Mouse (Mus musculus): ENCODE measurements around the gene Gm43518. TPM values are rescaled to one million over a fixed set of nuclear protein-coding genes. Genes with fewer than 3 reads are reported as not detected.

Gm43518 gene
- total and polyA plus RNA-seq, 3 experiments = 2.1 to 3.6 TPM; not detected in 1

- TF ChIP-seq TAL1 (IDR thresholded peaks at IDR 0.05; ENCODE audit: low read length) = no peak
- TF ChIP-seq SMC3 (IDR thresholded peaks at IDR 0.05; ENCODE audit: low read depth, low read length) = no peak
- TF ChIP-seq POLR2A (IDR thresholded peaks at IDR 0.05; ENCODE audit: control insufficient read depth in 1 of 2, insufficient read depth in 1 of 2, low read depth in 1 of 2, low read length in 2 of 2, poor library complexity in 1 of 2) = no peak
- TF ChIP-seq SIN3A (IDR thresholded peaks at IDR 0.05; ENCODE audit: low read length) = no peak
- TF ChIP-seq MXI1 (IDR thresholded peaks at IDR 0.05; ENCODE audit: low read depth, low read length) = no peak
- no peak for TF ChIP-seq CHD1 (IDR thresholded peaks at IDR 0.05; ENCODE audit: low read depth, low read length)
- TF ChIP-seq USF1 (IDR thresholded peaks at IDR 0.05; ENCODE audit: low read depth, low read length) = no peak
- no peaks in the 10 kb centered on the region for H3K79me2 ChIP-seq (ENCODE audit: control insufficient read depth, insufficient read depth, low read length, poor library complexity)
- no peak overlapping the region for H3K27ac ChIP-seq (ENCODE audit: control insufficient read depth, low read depth, low read length)
- H3K36me3 ChIP-seq (ENCODE audit: control insufficient read depth in 1 of 2, insufficient read depth in 2 of 2, low read length in 2 of 2) = peaks cover 0 to 3% of the 10 kb centered on the region in 2 experiments; a peak in 2 of 4 replicates
- DNase-seq (ENCODE audit: low read depth, low spot score) = no peak
- no peaks in the 10 kb centered on the region for H3K9me3 ChIP-seq (replicated peaks; ENCODE audit: insufficient read depth, low read length)
- no peaks in the 10 kb centered on the region for H3K27me3 ChIP-seq (ENCODE audit: control insufficient read depth in 1 of 2, insufficient read depth in 2 of 2, low read length in 2 of 2)
- H3K4me1 ChIP-seq (ENCODE audit: control insufficient read depth in 1 of 2, insufficient read depth in 2 of 2, low read length in 2 of 2) = no peaks in the 10 kb centered on the region
- H3K4me3 ChIP-seq (ENCODE audit: control insufficient read depth in 1 of 2, insufficient read depth in 1 of 2, low read depth in 2 of 2, low read length in 2 of 2) = no peak overlapping the region
- H3K9ac ChIP-seq (ENCODE audit: control insufficient read depth, low read depth, low read length, poor library complexity, severe bottlenecking) = no peak overlapping the region
Observed at GRCm38 (mm10) chr5:123960129-123960528, 32.9 kb downstream of the Gm43518 start.

DNA sequence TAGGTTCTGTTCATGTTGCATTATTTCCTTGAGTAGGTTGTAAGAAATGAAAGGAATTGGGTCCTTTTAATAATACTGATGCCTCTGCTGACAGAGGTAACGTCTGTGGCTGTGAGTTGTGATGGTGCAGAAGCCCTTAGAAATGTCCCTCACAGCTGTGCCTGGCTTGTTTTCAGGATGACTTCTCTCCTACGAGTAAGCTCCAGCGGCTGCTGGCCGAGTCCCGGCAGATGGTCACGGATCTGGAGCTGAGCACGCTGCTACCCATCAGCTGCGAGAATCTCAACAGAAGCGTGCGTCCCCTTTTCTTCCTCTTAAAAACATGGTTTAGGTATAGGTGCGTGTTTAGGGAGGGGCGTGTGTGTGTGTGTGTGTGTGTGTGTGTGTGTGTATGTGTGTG lies 33.8 kb downstream of the Gm43518 start:
- DNase-seq (ENCODE audit: low read depth, low spot score) = no peak
- Histone ChIP-seq H3K36me3 (ENCODE audit: control insufficient read depth in 1 of 2, insufficient read depth in 2 of 2, low read length in 2 of 2) (no peaks in the 10 kb centered on the region; a peak in 2 of 4 replicates), H3K79me2 (ENCODE audit: control insufficient read depth, insufficient read depth, low read length, poor library complexity) (no peaks in the 10 kb centered on the region), H3K9ac (ENCODE audit: control insufficient read depth, low read depth, low read length, poor library complexity, severe bottlenecking) (no peak overlapping the region), H3K27me3 (ENCODE audit: control insufficient read depth in 1 of 2, insufficient read depth in 2 of 2, low read length in 2 of 2) (no peaks in the 10 kb centered on the region), H3K4me3 (ENCODE audit: control insufficient read depth in 1 of 2, insufficient read depth in 1 of 2, low read depth in 2 of 2, low read length in 2 of 2) (no peak overlapping the region), H3K27ac (ENCODE audit: control insufficient read depth, low read depth, low read length) (no peak overlapping the region), H3K4me1 (ENCODE audit: control insufficient read depth in 1 of 2, insufficient read depth in 2 of 2, low read length in 2 of 2) (no peaks in the 10 kb centered on the region), H3K9me3 (replicated peaks; ENCODE audit: insufficient read depth, low read length) (no peaks in the 10 kb centered on the region)
- no peak for TF ChIP-seq GATA1 (IDR thresholded peaks at IDR 0.05; ENCODE audit: low read depth, low read length)

- DNase-seq (ENCODE audit: low read depth, low spot score) = no peak
- Histone ChIP-seq H3K9me3 (replicated peaks; ENCODE audit: insufficient read depth, low read length) (no peaks in the 10 kb centered on the region), H3K79me2 (ENCODE audit: control insufficient read depth, insufficient read depth, low read length, poor library complexity) (no peaks in the 10 kb centered on the region), H3K27me3 (ENCODE audit: control insufficient read depth in 1 of 2, insufficient read depth in 2 of 2, low read length in 2 of 2) (no peaks in the 10 kb centered on the region), H3K4me3 (ENCODE audit: control insufficient read depth in 1 of 2, insufficient read depth in 1 of 2, low read depth in 2 of 2, low read length in 2 of 2) (no peak overlapping the region), H3K27ac (ENCODE audit: control insufficient read depth, low read depth, low read length) (no peak overlapping the region), H3K4me1 (ENCODE audit: control insufficient read depth in 1 of 2, insufficient read depth in 2 of 2, low read length in 2 of 2) (no peaks in the 10 kb centered on the region), H3K36me3 (ENCODE audit: control insufficient read depth in 1 of 2, insufficient read depth in 2 of 2, low read length in 2 of 2) (peaks cover 0 to 1% of the 10 kb centered on the region in 2 experiments; a peak in 1 of 4 replicates), H3K9ac (ENCODE audit: control insufficient read depth, low read depth, low read length, poor library complexity, severe bottlenecking) (no peak overlapping the region)
- TF ChIP-seq GATA1 (IDR thresholded peaks at IDR 0.05; ENCODE audit: low read depth, low read length) (no peak), POLR2AphosphoS5 (IDR thresholded peaks at IDR 0.05; ENCODE audit: borderline replicate concordance, low read depth, low read length) (no peak), ETS1 (IDR thresholded peaks at IDR 0.05; ENCODE audit: low read depth, low read length) (no peak), CHD2 (IDR thresholded peaks at IDR 0.05; ENCODE audit: low read length) (no peak), ZC3H11A (IDR thresholded peaks at IDR 0.05; ENCODE audit: low read depth, low read length) (no peak), E2F4 (IDR thresholded peaks at IDR 0.05; ENCODE audit: borderline replicate concordance, low read depth, low read length) (no peak), RCOR1 (IDR thresholded peaks at IDR 0.05; ENCODE audit: low read depth, low read length) (no peak), EP300 (IDR thresholded peaks at IDR 0.05; ENCODE audit: low read depth in 1 of 2, low read length in 2 of 2) (no peak), MYC (IDR thresholded peaks at IDR 0.05; ENCODE audit: low read depth, low read length) (no peak), USF2 (IDR thresholded peaks at IDR 0.05; ENCODE audit: borderline replicate concordance in 1 of 2, insufficient read depth in 1 of 2, low read depth in 1 of 2, low read length in 2 of 2) (no peak), CTCF (IDR thresholded peaks at IDR 0.05 in 2 of 3, conservative IDR thresholded peaks at IDR 0.05 in 1 of 3; ENCODE audit: control insufficient read depth in 1 of 3, insufficient read depth in 1 of 3, low read depth in 2 of 3, low read length in 3 of 3, poor library complexity in 1 of 3, severe bottlenecking in 1 of 3) (no peak), ELF1 (IDR thresholded peaks at IDR 0.05; ENCODE audit: low read depth, low read length) (no peak)
Observed at GRCm38 (mm10) chr5:123964208-123964607, 37.0 kb downstream of the Gm43518 start.

Measured in MEL (cell line).